Mouse (Mus musculus): ENCODE measurements at regions not wholly inside any gene's neighbourhood (a gene's known extent, or its start where the extent isn't known, plus 50 kb on each side); places are given as distances from the start of the nearest gene placed in this dataset.

- no peak for TF ChIP-seq POLR2A (IDR thresholded peaks at IDR 0.05; ENCODE audit: low read depth, low read length)
- no peak for TF ChIP-seq CTCF (IDR thresholded peaks at IDR 0.05; ENCODE audit: extremely low read depth, insufficient read length, insufficient replicate concordance, low read depth, low read length)
Measured at GRCm38 (mm10) chr10:120581547-120581946, 105.3 kb upstream of the Hmga2 start.

Data from small intestine, adult 2 months (tissue).